Mouse (Mus musculus) yolk sac, embryonic 10.5 days (tissue): Measurements from ENCODE around the gene Zdhhc13.
A peak's percentile ranks its signal among the peaks of the same experiment; 100 is the strongest.

Experiments
- DNase-seq: peaks from one replicate; pipeline ENCODE4 v3.0.0-alpha.2; 2017; ENCODE audit warnings: low spot score

The Zdhhc13 gene

DNA sequence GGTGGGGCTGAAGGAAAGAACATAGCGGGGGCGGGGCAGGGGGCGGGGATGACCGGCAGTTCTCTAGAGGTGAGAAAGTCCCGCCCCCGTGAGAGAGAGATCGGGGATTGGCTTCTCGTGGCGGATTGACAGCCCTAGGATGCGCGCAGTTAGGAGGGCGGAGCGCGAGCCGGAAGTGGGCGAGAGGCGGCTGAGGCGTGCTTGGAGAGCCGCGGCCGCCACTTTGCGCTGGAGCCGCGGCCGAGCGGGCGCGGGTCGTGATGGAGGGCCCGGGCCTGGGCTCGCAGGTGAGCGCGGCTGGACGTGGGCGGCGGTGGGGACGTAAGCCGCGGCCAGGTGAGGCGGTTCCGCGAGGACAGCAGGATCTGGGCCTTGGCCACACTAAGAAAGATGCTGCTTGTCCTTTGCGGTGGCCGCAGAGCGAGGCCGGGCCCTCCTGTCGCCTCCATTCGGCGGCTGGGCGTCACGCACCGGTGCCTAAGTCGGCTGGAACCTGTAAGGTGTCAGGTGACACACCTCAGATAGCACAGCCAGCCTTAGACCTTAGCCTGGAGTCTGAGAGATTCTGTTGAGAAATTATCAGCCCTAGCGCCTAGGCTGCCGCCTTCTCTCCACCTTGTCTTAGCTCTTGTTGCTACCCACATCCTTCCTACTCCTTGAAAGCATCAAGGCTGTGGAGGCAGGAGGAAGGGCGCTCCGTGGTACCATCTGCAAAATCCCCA lies at the start of gene Zdhhc13:
TSS of gene Zdhhc13 (plus strand) at position 153 of the 722 bp plus-strand sequence.
- peak; percentile 93 for DNase-seq

DNA sequence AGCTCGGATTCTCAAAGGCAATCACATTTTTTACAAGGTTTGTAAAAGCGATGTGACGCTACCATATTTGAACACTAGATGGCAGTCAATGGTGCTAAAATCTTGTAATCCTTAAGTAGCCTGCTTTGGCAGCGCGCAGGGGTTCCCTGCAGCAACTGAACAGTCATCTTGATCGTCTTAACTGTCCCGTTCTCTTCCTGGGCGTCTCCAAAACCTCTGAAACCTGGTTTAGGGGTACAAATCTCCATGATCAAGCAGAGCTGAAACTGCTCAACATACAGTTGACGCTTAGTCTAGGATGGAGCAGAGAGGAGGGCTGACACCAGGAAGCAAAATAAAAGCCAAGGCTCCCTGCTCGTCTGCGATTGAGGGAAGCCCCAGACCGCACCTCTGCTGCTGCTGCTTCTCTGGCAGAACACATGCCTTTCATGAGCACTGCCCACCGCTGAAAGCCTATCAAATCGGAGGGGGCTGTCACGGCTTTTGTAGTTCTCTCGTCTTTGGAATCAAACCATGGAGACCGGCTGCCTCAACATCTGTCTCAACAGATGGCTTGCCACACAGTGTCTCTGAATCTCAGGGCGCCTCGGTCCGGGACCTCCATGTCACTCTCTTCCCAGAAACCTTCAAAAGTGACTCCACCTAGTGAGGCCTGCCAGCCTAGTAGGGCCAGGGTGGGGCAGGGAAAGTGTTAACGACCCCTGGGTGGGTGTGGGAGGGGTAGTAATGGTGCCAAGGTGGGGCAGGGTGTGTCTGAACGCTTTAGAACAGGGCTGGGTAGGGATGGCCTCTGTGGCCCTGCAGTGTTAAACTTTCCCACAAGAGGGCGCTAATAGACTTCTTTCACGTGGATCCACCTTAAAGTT lies 39.3 kb upstream of the Zdhhc13 start:
- DNase-seq = peak; percentile 73

GRCm38 (mm10) chr7:48750164-48750809 lies 38.5 kb upstream of the Zdhhc13 start:
- DNase-seq = no peak

- DNase-seq = no peak
These were observed 37.6 kb upstream of the Zdhhc13 start for GRCm38 (mm10) chr7:48751222-48751621.

GRCm38 (mm10) chr7:48754415-48754974 lies 34.3 kb upstream of the Zdhhc13 start:
- DNase-seq = no peak

DNA sequence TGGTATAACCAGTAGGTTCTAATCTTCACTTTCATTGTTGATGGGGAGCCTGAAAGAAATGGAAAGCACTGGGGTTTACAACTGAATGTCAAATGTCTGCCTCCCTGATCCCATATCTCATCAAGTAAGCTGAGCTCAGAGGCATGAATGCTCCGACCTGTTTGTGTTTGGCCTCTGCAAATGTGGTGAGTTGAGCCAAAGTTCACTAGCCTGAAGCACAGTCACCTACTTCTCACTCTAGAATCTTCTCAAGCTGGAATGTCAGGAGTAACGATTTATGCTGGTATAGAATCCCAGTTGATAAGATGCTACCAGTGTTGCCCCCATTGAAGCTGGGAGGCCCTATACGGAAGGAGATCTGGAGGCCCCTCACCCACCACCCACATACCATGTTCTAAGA lies 33.0 kb upstream of the Zdhhc13 start:
- DNase-seq = no peak

DNA sequence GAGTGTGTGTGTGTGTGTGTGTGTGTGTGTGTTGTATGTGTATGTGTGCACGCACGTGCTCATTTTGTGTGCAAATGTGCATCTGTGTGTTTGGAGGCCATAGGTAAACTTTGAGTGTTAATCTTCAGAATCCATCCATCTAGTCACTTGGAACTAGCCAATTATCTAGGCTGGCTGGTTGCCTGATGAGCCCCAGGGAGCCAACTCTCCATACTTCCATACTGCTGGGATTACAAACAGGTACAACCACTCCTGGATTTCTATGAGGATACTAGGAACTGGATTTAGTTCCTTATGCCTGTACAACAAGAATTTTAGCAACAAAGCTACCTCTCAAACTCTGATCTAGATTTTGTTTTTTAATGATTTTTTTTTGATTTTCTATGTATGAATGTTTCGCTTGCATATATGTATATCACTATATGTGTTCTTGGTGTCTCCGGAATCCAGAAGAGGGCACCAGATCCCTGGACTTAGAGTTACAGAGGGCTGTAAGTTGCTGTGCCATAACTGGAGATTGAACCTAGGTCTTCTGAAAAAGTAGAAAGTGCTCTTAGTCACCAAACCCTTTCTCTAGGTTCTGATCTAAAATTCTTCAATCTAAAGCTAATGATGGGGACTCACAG lies 32.4 kb upstream of the Zdhhc13 start:
- no peak for DNase-seq

GRCm38 (mm10) chr7:48758083-48758482 lies 30.7 kb upstream of the Zdhhc13 start:
- no peak for DNase-seq

GRCm38 (mm10) chr7:48760789-48761188 lies 28.0 kb upstream of the Zdhhc13 start:
- no peak for DNase-seq

GRCm38 (mm10) chr7:48762289-48762688 lies 26.5 kb upstream of the Zdhhc13 start:
- DNase-seq = no peak

- DNase-seq = no peak
These were observed 26.1 kb upstream of the Zdhhc13 start for GRCm38 (mm10) chr7:48762721-48763120.

DNA sequence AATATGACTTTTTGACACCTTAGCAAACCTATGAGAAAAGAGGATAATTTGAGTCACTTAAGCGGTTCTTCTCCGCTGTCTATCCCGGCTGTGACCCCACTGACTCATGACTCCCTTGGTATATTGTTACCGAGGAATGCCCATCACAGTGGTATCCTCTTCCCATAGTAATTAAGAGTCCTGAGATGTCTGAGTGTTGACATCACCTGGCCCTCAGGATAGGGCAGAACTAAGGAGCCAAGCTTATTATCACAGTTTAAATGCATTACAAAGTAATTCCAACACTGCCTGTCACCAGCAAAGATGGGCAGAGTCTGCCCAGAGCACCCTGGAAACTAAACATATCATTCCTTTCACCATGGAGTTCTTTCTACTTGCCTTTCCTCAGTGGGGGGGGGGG lies 22.8 kb upstream of the Zdhhc13 start:
- DNase-seq = no peak

- no peak for DNase-seq
These were observed 19.1 kb upstream of the Zdhhc13 start for GRCm38 (mm10) chr7:48769721-48770120.

DNA sequence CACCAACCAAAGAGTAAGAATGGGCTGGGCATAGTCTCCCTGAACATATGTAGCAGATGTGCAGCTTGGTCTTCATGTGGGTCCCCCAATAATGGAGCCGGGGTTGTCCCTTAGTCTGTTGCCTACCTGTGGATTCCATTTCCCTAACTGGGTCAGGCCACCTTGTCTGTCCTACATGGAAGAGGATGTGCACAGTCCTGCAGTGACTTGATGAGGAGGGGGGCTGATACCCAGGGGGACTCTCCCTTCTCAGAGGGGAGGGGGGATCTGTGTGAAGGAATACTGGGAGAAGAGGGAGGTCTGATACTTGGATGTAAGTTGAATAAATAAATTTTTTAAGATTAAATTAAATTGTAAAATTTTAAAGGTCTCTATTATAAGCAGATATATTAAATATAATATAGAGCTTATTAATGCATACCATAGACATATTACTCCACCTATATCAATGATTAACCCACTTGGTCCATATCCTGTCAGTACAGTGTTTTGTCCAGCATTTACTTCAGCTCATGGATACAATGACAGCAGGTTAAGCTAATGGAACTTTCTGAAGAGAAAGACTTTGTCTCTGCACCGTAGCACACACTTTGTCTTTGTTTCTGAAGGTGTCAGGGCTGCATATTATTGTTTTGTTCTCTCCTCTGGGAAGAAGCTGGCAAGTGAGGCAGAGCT lies 16.6 kb upstream of the Zdhhc13 start:
- DNase-seq = no peak

- DNase-seq = no peak
These were observed 15.5 kb upstream of the Zdhhc13 start for GRCm38 (mm10) chr7:48773333-48773732.

GRCm38 (mm10) chr7:48774633-48775032 lies 14.2 kb upstream of the Zdhhc13 start:
- no peak for DNase-seq

DNA sequence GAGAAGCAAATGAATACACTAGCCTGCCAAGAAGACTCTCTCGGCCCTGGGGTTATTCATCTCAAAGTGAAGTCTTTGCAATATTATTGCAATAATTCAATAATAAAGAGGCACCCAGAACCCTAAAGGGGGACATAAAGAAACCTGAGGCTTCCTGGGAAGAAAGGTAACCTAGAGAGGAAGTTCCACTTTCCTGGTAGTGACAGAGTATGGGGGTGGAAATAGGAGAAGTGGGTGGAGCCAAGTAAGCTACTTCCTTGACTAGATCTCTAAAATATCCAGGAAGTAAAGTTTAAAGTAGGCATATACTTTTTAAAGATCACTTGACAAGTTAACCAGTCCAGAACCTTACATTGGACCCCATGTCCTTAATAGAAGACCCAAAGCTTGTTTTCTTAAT lies 13.4 kb upstream of the Zdhhc13 start:
- DNase-seq = no peak

- no peak for DNase-seq
These were observed 10.9 kb upstream of the Zdhhc13 start for GRCm38 (mm10) chr7:48777721-48778504.

- DNase-seq = no peak
These were observed 9.7 kb upstream of the Zdhhc13 start for GRCm38 (mm10) chr7:48779110-48779509.

- no peak for DNase-seq
These were observed 6.4 kb upstream of the Zdhhc13 start for GRCm38 (mm10) chr7:48782432-48782831.
